Mouse (Mus musculus) forelimb bud, embryonic 11.5 days (tissue): ENCODE measurements around the gene Xpa.
"Not testable (repeated sequence)": the region's sequence is repeated elsewhere in the genome, so short reads cannot be mapped to it uniquely, and the experiment has no call there.

Experiments
- DNase-seq: peaks from one replicate; pipeline ENCODE4 v3.0.0-alpha.2; 2012; ENCODE audit warnings: low read depth, low spot score

The Xpa gene

DNA sequence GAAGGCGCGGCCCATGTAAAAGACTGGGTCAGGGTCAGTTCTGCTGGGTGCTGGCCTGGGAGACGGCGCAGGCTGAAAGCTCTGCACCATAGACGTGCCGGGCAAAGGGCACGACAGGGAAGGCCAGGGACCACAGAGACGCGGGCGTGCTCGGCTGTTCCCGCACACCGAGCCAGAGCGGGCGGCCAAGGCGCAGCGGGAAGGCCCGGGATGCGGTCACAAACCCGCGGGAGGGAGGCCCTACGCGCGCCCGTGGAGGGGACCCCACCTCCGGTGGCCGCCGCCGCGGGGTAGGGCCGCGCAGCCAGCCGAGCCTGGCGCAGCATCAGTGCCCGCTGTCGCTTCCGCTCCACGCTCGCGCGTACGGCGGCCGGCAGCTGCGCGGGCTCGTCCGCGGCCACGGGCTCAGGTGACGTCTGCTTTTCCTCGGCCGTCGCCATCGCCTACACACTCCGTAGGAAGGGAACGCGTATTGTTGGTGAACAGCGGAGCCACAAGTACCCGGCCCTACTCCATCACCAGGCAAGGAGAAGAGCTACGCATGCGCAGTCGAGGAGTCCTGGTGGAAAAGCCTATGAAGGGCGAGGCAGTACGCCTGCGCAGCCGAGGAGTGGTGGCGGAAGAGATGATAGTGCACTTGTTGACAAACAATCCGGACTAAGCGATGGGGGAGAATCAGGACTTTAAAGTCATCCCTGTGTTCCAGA, at the start of gene Xpa:
Xpa (minus strand) TSS at position 531 of the 707 bp plus-strand sequence.
- peak; percentile 96 for DNase-seq

DNA sequence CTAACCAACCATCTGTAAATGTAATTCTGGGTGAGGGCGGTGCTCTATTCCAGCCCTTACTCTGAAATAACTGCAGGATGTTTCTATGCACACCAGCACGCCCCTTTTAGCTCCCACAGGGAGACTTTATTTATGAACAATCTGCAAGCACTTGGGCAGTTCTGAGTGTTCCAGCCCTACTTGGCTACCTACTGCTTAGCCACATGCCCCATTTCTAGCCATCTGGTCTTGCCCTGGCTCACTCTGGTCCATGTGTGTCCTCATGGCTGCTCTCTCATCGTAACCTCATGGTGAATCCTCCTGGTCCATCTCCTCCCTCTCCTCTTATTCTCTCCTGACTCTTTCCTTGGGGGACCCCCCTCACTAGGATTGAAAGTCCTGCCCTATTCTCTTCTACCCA, 39.8 kb upstream of the Xpa start:
- DNase-seq, result no peak

DNA sequence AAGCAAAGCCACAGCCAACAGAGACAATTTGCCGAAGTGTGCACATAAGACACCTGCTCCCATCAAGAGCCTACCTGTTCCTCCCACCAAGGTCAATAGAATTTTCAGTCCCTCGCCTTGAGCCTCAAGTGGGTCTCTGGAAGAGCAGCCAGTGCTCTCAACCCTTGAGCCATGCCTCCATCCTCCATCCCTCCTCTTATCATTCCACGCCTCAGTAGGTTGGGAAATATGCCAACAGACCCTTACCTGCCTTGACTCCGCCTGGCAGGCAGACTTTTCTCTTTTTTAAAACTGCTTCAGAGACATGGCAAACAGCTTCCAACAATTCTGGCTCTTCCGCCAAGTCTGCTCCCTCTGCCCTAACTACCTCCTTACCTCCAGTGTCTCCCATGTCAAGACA, 38.6 kb upstream of the Xpa start:
- DNase-seq, result no peak

DNA sequence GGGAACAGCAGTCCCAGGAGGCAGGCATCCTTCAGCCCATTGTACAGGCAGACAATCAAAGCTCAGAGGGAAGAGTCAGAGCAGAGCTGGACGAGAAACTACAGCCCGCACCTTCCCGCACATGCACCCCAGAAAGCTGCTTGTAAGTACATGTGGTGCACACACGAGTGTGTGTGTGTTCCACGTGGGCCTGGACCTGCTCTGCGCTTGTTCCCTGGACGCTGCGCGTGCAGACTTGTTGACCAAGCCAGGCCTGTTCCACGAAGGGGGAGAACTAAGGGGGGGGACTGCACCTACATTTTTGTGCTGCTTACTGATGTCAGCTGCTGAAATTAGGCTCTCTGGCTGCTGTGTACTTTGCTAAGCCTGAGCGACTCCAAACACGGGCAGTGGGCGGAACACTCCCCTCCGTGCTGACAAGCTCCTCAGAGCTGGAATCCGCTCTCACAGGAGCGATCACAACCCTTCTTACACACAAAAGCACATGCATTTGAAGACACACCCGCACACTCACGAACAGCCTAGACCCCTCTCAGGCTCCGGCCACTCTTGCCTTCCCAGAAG, 30.9 kb upstream of the Xpa start:
- no peak for DNase-seq

DNA sequence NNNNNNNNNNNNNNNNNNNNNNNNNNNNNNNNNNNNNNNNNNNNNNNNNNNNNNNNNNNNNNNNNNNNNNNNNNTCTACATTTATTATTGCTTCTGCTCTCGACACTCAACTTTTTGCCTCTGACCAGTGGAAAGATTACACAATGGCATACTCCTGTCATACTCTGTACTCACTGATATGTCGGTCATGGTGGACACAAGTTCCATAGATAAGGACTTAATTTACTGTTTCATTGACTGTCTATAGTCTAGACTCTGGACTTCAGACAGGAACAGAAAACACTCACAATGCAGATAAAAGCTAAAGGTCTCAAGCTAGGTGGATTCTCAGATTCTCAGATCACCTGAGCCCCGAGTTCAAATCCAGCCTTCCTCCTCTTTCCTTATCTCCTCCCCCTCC, 25.0 kb upstream of the Xpa start:
- no peak for DNase-seq

DNA sequence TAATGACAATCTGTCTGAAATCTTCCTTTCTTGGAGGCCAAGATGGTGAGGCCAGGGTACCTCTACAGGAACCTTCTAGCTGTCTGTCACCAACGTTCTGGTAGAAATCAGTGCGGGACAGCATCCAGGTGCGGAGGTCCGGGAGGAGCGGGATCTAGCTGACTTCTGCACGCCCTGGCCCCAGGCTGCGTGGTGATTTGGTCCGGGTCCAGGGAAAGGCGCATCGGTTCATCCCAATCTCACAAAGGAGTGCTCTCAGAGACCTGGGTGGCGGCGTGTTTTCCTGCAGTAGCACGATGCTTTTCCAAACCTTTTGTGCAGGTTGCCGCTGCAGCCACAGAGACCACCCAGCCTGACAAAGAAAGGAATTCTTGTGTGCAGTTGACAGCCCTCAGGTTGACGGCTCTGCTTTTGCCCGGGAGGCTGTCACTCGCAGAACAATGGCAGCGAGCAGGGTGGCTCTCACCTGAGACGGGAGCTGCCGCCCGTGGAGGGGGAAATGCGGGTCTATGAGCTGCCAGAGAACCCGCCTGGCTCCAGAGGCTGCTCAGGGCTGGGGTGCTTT, 6.5 kb upstream of the Xpa start:
- no peak for DNase-seq

DNA sequence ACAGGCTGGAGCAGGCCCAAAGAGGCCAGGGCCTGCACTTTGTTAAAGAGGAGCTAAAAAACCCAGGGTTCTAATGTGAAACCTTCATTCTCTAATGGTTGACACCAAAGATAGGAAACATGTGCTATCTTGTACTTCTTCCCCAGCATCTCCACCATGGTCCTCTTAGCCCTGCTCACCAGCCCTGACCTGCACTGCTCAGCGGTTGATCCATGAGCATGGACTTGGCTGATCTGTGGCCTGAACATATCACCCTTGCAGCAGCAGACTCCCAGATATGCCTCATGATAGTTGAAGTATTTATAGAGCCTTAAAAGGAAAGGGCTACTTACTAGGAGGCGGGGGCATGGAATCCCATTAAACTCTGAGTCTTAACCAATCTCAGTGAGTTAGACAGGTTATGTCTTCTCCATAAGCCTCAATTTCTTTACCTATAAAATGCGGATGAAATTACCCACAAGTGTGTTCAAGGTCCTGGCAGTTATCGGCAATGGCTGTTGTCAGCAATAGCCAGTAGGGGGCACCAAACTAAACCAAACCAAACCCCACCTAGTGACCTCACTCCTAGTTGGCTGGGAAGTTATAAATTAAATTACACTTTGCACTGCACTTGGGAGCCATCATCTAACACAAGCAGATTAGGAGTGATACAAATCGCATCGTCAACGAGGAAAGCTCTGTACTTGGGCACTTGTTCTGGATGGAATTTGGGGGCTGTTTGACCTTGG, 5.9 kb upstream of the Xpa start:
- peak; percentile 80 for DNase-seq

DNA sequence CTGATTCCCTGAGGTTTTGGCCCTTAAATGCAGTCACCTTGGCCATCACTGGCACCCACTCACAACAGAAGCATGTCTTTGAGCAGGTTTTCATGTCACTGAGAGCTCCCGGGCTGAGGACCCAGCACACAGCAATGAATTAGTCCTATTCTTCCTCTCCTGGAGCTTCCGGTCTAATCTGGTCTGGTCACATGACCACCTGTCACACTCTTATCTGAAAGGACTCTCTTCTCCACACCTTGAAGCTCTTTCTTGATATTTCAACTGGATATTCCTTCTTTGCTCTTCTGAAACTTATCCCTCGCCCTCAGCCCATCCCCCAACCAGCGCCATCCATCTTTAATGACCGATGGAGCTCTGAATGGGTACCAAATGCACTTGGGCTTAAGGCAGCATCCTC, 2.0 kb upstream of the Xpa start:
- no peak for DNase-seq

DNA sequence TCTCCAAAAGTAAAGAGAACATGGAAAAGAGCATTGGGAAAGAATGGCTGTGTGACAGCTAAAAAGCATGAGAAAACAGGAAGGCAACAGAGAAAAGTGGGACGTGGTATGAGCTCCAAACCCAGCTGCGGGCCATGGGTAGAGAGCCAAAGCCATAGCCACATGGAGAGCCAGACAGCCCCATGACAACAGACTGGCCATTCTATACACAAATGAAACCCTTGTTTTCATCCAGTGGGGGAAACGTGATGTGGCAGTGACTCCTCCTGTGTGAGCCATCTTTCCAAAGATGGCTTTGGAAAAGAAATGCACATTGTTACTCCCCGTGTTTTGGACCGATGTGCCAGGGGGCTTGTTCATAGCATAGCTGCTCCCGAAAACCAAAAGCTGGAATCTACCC, 402 bp upstream of the Xpa start:
- no peak for DNase-seq

DNA sequence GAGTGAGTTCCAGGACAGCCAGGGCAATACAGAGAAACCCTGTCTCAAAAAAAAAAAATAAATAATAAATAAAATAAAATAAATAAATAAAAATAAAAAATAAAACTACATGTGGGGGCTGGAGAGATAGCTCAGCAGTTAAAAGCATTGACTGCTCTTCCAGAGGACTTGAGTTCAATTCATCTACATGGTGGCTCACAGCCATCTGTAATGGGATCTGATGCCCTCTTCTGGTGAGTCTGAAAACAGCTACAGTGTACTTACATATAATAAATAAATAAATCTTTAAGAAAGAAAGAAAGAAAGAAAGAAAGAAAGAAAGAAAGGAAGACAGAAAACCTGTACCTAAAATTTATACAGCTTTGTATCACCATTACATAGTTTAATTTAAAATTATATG, 4.1 kb downstream of the Xpa start:
- not testable (repeated sequence) for DNase-seq

DNA sequence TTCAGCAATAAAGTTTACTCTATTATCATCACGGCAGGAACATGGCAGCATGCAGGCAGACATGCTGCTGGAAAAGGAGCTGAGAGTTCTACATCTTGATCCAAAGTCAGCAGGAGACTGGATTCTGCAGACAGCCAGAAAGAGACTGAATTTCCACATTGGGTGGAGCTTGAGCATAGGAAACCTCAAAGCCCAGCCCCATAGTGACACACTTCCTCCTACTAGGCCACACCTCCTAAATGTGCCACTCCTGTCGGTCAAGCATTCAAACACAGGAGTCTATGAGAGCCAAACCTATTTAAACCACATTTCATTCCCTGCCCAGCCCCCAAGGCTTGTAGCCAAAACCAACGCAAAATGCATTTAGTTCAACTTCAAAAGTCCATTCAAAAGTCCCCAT, 9.6 kb downstream of the Xpa start:
- no peak for DNase-seq

DNA sequence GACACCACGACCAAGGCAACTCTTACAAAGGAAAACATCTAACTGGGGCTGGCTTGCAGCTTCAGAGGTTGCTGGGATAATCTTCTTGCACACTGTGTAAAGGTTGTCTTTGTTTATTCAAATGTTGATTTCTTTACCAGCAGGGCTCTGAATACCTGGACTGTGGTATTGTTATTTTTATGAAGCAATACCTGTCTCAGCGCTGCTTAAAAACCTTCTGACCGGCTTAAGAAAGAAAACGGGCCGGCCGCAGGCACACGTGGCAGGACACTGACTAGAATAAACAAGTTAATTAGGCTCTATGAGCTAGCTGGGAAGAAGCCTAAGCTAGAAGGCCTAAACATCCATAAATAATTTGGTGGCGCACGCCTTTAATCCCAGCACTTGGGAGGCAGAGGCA, 10.2 kb downstream of the Xpa start:
- no peak for DNase-seq

DNA sequence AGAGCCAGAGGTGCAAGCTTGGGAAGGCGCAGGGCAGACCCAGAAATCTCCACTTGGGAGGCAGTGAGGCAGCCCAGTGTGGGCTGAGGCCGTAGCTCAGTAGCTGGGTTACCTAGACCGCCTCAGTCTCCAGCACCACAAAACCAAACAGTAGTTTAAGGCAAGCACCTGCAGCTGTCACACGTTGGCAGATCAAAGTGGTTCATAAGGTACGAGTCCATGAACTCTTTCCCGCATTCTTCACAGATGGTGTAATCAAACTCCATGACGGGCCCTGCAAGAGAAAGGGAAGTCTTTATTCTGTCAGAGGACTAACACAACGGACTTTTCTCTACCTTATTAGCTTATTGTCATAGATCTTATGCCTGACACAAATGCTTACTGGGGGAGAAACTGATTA, 10.7 kb downstream of the Xpa start:
- DNase-seq, result peak; percentile 19

DNA sequence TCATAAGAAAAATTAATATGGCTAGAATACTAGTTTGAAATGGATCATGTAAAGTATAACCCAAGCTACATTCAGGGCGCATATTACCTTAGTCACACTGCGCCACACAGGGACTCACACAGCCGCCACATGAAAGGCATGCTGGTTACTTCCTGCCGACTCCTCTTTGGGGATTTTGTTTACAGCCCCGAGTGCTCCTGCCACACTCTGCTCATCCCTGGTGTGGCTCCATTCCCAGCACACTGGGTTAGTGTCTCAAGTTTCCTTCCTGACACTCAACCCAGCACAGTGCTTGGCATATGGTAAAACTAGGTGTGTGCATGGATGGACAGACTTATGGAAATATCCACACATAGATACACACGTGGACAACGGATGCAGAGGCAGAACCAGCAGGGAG, 13.9 kb downstream of the Xpa start:
- DNase-seq, result no peak

DNA sequence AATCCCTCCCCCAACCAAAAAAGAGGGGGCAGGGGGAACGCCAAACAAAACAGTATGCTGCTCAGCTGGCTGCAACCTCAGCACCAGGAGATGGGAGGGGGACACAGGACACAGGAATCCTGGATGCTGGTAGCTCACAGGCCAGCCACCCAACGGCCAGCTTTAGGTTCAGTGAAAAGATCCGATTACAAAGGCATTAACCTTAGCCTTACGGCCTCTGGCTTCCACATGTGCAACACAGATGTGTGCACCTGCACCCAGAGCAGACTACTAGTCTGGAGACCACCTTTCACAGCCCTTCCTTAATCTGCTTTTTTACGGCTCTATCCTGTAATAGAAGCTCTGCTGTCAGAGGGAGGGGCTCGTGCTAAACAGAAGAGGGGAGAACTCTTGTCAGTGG, 14.9 kb downstream of the Xpa start:
- peak; percentile 84 for DNase-seq

DNA sequence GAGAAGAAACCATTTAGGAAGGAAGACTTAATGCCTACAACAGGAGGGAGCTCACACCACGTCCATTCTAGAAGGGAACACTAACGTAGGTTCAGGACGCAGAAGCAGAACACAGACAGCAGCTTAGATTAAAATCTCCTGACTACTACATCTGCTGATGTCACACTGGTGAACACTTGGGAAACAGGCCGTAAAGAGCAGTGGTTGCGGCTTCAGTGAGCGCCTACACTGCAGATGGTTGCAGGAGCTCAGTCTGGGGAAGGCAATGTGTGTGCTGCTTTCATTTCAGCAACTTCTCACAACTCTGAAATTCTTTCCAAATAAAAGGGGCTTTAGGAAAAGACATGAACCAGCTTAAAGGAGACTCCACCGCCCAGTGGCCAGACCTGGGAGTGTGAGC, 18.6 kb downstream of the Xpa start:
- no peak for DNase-seq

DNA sequence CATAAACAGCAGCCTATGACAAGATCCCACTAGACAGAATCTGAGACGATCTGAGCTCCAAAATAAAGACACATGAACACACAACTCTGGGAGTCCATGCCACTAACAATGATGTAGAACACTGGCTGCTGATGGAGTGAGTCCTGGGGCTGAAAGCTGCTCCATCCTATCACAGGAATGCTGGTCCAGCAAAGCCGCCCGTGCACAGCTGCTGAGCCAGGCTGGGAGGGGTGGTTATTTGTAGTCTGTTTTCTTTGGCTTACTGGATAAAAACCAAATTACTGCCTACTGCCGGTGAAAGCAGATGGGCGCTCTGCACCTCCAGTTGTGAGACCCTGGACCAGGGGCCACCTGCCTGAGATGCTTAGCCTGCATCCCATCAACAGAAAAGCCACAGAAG, 19.1 kb downstream of the Xpa start:
- no peak for DNase-seq

DNA sequence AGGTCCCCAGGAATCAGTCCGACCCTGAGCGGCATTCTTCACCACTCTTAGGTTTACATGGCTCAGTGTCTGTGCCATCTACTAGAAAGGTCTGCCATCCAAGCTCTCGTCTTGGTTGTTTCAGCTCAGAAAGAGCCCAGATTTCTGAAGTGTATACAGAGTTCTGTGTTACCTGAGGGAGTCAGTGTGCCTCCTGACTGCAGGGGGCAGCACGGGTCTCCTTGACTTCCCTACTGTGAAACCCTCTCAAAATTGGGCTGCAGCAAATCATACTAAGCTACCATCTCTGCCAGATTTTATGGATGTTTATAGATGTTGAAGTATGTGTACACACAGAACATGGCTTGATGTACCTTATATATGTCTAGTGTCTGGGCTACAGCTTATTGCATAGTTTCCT, 19.8 kb downstream of the Xpa start:
- DNase-seq, result no peak

DNA sequence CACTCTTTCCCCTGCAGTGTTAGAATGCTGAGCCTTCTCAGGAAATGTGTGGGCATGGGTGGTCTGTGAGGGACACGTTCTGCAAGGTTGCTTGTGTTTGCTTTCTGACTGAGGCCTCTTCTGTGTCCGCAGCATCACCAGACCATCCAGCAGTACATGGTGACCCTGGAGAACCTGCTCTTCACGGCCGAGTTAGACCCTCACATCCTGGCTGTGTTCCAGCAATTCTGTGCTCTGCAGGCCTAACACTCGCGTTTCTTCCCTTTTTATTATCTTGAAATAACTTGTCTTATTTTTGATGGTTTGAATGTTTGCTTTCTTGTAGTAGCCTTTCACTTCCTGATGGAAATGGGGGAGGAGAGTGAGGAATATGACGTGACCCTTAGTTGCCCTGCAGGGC, 24.4 kb downstream of the Xpa start:
- DNase-seq, result no peak

DNA sequence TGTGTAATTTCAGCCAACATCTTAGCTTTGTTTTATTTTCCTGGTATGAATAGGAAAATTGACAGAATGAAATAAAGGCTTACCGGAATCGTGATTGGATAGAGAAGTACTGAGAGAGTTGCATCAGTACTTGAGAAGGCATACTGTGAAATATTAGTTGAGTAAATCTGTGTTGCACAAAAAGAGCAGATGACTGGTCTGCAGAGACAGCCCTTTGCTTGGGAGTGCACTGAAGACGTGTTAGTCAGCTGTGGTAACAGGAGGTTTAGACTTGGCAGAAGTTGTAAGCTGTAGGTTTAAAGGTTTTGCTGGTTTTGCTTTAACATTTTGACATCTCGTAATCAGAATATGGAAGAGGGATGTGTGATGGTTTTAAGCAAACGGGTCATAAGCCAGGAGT, 30.3 kb downstream of the Xpa start:
- no peak for DNase-seq

DNA sequence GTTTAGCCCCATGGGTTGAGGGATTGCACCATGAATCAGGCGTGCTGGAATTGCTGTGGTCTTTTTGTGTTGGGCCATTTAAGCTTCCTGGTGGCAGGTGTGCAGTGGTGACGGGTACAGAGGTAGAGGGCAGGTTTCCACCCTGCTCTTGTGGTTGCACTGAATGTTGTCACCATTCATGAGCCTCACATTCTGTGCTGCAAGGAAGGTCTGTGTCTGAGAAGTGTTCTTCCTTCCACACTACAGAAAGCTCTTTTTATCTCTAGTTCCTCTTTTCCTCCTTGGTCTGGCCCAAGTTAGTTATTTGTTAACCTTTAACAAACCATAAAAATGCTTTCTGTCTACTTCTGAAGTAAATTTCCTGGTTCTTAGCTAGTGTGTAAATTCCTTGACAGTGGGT, 32.1 kb downstream of the Xpa start:
- DNase-seq, result no peak

DNA sequence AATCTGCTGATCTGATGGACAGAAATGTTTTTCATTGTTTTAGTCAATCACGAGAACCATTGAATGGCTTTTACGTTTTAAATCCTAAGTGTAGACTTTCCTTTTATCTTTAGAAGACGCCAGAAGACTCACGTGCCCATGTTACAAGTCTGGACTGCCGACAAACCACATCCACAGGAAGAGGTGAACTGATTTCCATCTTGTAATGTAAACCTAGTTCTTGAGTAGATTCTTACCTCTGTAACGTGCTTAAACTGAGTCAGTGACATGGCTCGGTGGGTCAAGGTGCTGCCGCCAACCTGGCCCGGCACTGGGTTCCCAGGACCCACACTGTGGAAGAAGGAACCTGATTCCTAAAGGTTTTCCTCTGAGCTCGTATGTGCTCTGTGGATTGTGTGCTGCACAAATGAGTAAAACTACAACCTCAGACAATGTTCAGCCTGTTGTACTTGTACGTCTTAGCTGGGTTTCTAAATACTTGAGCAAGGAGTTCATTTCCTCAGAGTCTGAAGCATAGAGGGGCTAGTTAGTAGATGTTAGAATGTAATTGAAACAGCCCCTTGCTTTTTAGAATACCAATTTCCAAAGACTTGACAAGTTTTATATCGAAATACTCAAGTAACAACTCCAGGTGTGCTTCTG, 44.1 kb downstream of the Xpa start:
- DNase-seq, result no peak
